Mouse (Mus musculus) kidney, embryonic 16.5 days (tissue): ENCODE results near the gene Defb21. TPM values are rescaled to one million over a fixed set of nuclear protein-coding genes. Genes with fewer than 3 reads are reported as not detected.

Source experiments
- ATAC-seq: fragments of 200-750 bp; cut with Nextera tagmentation; 2 replicates; pipeline ENCODE4 v1.8.0; 2017; ENCODE audit warnings: moderate TSS enrichment; ENCODE audit not compliant: low FRiP score, low TSS enrichment
- H3K27ac ChIP-seq: fragments of 300-500 bp; sonication (generic); 2 replicates; pipeline ENCODE4 v1.5.1; 2014; ENCODE audit warnings: low read length
- H3K27me3 ChIP-seq: fragments of 300-500 bp; sonication (generic); 2 replicates; pipeline ENCODE4 v1.6.1; 2014; ENCODE audit warnings: low read length, control low read depth, mixed read lengths; ENCODE audit not compliant: insufficient read depth
- H3K36me3 ChIP-seq: fragments of 300-500 bp; sonication (generic); 2 replicates; pipeline ENCODE4 v1.6.1; 2014; ENCODE audit warnings: low read length, control low read depth, mixed read lengths; ENCODE audit not compliant: insufficient read depth
- H3K4me1 ChIP-seq: fragments of 300-500 bp; sonication (generic); 2 replicates; pipeline ENCODE4 v1.6.1; 2014; ENCODE audit warnings: low read length, control low read depth, mixed read lengths; ENCODE audit not compliant: insufficient read depth
- H3K4me2 ChIP-seq: fragments of 300-500 bp; sonication (generic); replicated peaks from 2 replicates; pipeline ENCODE4 v1.6.1; 2014; ENCODE audit warnings: low read depth, low read length
- H3K4me3 ChIP-seq: fragments of 300-500 bp; sonication (generic); 2 replicates; pipeline ENCODE4 v1.5.1; 2014; ENCODE audit warnings: mild to moderate bottlenecking, low read length
- H3K9ac ChIP-seq: fragments of 300-500 bp; sonication (generic); replicated peaks from 2 replicates; pipeline ENCODE4 v1.6.1; 2014; ENCODE audit warnings: low read length
- H3K9me3 ChIP-seq: fragments of 300-500 bp; sonication (generic); 2 replicates; pipeline ENCODE4 v1.6.1; 2016; ENCODE audit warnings: low read length, control low read depth
- WGBS: fragments of 180-500 bp; shearing (Covaris S2); extraction: QIAGEN DNeasy Blood & Tissue Kit; methylation state at CpG from one replicate; pipeline ENCODE4 v1.1.7; 2014; 5-methylcytosine and 5-hydroxymethylcytosine counted together
- polyA plus RNA-seq: library from polyadenylated mRNA; unstranded; fragments of >200 nt; fragmentation: Nextera tagmentation; extraction: Ambion mirVana; gene quantifications from 2 replicates; pipeline ENCODE4 v1.2.1, GENCODE M21; 2015

Gene Defb21
- polyA plus RNA-seq, result not detected in 2 replicates

DNA sequence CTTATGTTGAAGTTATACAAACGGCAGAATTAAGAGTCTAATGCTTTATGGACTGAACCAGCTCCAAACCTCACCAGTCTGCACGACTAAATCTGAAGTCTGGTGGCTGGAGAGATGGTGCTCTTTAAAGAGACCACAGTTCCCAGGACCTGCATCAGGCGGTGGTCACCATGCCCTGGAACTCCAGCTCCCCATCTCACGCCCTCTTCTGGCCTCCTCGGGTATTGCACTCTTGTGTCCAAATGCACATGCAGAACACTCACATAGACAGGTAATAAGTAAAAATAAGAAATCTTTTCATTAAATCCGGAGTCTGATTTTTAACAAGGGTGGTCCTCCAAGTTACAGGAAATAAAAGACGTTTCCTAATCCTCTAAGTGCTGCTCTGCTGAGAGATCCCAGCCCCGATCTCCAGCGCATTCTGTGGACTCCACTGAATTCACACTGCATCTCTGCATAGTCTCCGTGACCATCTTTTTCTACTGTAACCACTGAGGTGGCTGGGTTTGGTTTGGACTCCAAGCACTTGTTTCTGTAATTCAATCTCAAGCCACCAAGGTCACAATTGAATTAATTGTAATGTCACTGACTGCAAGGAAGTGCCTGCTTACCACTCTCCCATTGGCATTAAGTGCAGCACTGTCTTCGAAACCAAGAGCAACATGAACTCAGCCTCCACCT is at the start of gene Defb21:
Gene Defb21, plus strand, starts transcription at position 631 of the 681 bp plus-strand sequence.
- 66% methylated on average over 11 of the region's 11 CpGs for WGBS
- no peak within 1 kb of the TSS for H3K9ac ChIP-seq
- H3K4me3 ChIP-seq, result no peak within 1 kb of the TSS
- H3K27ac ChIP-seq, result no peak within 1 kb of the TSS
- no peaks in the 10 kb centered on the region for H3K9me3 ChIP-seq
- H3K27me3 ChIP-seq, result no peaks in the 10 kb centered on the region
- H3K4me2 ChIP-seq, result no peak within 1 kb of the TSS
- H3K36me3 ChIP-seq, result no peaks in the 10 kb centered on the region
- H3K4me1 ChIP-seq, result no peaks in the 10 kb centered on the region; the same call in 1 of the 2 replicates
- no peak for ATAC-seq

DNA sequence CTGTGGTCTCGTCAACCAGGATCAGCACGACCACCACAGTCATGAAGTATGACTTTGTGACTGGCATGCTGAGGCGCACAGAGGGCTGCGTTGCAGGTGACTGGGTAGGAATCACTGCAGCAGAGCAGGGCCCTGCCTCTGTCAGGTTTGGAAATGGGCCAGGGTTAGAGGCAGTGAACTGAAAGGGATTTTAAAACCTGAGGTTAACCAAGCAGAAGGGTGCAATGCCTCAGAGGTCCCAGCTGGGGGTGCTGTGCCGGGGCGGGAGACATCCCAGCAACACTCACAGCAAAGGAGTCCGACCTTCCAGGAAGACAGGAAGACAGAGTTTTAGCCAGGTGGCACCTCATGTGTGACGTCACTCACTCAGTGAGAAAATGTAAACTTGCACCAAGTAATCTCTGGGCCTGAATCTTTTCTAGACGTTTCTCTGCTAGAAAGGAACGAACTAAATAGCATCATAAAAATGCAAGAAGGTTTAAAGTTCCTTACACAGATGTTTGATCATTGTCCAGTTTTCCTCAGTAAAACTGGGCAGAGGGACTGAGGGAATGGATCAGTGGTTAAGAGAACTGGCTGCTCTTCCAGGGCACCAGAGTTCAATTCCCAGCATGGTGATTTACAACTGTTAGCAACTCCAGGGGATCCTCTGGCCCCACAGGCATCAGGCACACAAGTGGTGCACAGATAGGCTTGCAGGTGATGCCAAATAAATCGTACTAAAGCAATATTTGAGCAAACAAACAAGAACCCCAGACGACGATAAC is 32.4 kb upstream of the Defb21 start, which contains the start of gene Defb29:
Gene Defb29, minus strand, starts transcription at position 155 of the 767 bp plus-strand sequence.
- H3K4me2 ChIP-seq, result no peak within 1 kb of the TSS
- peaks cover 4% of the 10 kb centered on the region; the same call in 1 of the 2 replicates for H3K9me3 ChIP-seq
- peaks cover 20% of the 10 kb centered on the region for H3K4me1 ChIP-seq
- 0 out of 2 replicates have a peak within 1 kb of the TSS, but pooled peaks have one; percentile 1 for H3K27ac ChIP-seq
- H3K4me3 ChIP-seq, result no peak within 1 kb of the TSS
- no peak within 1 kb of the TSS for H3K9ac ChIP-seq
- no peaks in the 10 kb centered on the region for H3K27me3 ChIP-seq
- peak; percentile 50 for ATAC-seq
- no peaks in the 10 kb centered on the region for H3K36me3 ChIP-seq
- WGBS, result 26% methylated on average over 13 of the region's 13 CpGs

DNA sequence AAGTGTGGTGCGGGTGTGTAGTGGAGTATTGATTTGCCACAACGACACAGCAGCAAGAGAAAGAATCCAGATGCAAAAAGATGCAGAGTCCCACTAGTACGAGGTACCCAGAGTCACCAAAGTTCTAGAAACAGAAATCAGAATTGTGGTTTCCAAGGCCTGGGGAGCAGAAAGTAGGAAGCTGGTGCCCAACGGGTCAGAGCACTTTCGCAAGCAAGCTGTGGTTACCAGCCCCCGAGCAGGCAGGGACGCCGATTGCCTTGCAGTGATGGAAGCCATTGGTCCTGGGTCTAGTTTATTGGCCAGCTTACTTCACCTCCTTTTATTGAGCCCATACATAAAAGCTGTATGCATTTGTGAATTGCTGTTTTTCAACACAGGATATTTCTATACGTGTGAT is 30.6 kb upstream of the Defb21 start:
- no peaks in the 10 kb centered on the region for H3K36me3 ChIP-seq
- peaks cover 4% of the 10 kb centered on the region; the same call in 1 of the 2 replicates for H3K9me3 ChIP-seq
- no peak overlapping the region for H3K9ac ChIP-seq
- H3K27me3 ChIP-seq, result no peaks in the 10 kb centered on the region
- H3K4me1 ChIP-seq, result peaks cover 20% of the 10 kb centered on the region
- no peak overlapping the region for H3K27ac ChIP-seq
- no peak for ATAC-seq
- 86% methylated on average over 9 of the region's 9 CpGs for WGBS
- no peak overlapping the region for H3K4me3 ChIP-seq
- no peak overlapping the region for H3K4me2 ChIP-seq

DNA sequence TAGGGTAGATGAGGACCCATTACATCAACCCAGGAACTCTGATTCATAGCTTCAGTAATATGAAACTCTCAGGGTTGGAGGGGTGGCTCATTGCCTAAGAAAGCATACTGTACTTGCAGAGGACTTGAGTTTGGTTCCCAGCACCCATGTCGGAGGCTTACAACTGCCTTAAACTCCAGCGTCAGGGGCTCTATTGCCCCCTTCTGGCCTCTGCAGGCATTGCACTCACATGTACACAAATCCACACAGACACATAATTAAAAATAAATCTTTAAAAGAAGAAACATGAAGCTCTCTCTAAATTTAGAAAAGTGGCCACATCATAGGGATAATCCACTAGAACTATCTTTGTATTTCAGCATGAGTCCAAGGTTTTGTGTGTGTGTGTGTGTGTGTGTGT is 29.6 kb upstream of the Defb21 start:
- Histone ChIP-seq H3K4me1 (peaks cover 20% of the 10 kb centered on the region), H3K27me3 (no peaks in the 10 kb centered on the region), H3K9me3 (peaks cover 4% of the 10 kb centered on the region; the same call in 1 of the 2 replicates), H3K9ac (no peak overlapping the region), H3K4me3 (no peak overlapping the region), H3K27ac (peak overlapping the region; percentile 84), H3K4me2 (no peak overlapping the region), H3K36me3 (no peaks in the 10 kb centered on the region)
- 81% methylated on average over 2 of the region's 2 CpGs for WGBS
- ATAC-seq, result no peak

DNA sequence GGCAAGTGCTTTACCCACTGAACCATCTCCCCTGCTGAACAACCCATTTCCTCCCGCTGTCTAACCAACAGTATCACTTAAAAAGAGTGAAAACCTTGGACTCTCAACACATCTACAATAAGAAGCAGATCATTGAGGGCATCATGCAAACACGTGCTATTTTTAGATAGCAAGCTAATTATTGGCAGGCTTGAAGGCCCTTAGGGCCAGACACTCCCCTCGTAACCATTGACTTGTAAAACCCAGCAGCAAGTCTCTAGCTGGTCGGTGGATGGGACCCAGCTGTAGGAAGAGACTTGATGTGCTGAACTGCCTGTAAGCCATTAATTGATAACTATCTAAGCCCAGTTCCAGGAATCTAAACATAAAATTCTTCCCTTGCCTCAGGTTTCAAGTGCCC is 29.1 kb upstream of the Defb21 start:
- Histone ChIP-seq H3K9me3 (peaks cover 4% of the 10 kb centered on the region; the same call in 1 of the 2 replicates), H3K9ac (no peak overlapping the region), H3K27ac (peak overlapping the region; percentile 84), H3K27me3 (no peaks in the 10 kb centered on the region), H3K36me3 (no peaks in the 10 kb centered on the region), H3K4me3 (no peak overlapping the region), H3K4me1 (peaks cover 20% of the 10 kb centered on the region), H3K4me2 (no peak overlapping the region)
- WGBS, result 49% methylated on average over 4 of the region's 4 CpGs
- ATAC-seq, result peak; percentile 73

DNA sequence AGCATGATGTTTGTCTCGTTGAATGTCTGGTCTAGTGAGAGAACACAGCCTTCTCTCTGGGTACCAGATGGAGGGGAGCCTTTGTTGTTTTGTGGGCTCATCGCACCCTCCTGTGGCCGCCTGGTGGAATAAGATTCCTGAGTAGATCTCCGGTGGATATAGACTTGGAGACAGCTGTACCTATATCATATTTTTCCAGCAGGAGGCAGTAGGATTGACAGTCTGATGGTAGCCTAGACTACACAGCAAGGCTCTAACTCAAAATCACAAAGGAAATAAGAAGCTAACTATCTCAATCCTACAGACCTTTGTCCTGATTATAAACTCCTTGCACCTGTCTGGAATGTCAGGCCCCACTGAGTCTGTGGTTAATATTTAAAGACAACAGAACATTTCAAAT is 27.9 kb upstream of the Defb21 start:
- 12% methylated on average over 4 of the region's 4 CpGs for WGBS
- no peaks in the 10 kb centered on the region for H3K27me3 ChIP-seq
- peaks cover 17% of the 10 kb centered on the region for H3K4me1 ChIP-seq
- H3K9me3 ChIP-seq, result peaks cover 4% of the 10 kb centered on the region; the same call in 1 of the 2 replicates
- no peaks in the 10 kb centered on the region for H3K36me3 ChIP-seq
- no peak overlapping the region for H3K4me3 ChIP-seq
- H3K27ac ChIP-seq, result peak overlapping the region; percentile 84
- no peak overlapping the region for H3K9ac ChIP-seq
- no peak overlapping the region for H3K4me2 ChIP-seq
- ATAC-seq, result peak; percentile 83

DNA sequence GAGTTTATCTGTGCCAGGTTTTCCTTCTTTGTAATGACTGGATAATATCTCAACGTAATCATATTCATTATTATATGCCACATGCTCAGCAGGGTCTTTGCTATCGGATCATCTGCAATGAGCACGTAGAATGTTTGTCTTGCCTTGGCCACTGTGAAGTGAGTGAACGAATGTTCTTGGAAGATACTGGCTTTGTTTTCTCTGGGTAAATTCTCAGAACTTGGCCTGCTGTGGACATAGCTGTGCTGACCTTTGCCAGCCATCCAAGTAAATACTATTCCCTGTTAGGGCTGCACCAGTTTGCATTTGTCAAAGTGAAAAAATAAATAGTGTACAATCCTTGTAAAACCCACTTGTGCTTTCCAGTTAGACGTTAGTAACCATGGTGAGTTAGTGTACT is 24.4 kb upstream of the Defb21 start:
- Histone ChIP-seq H3K9ac (no peak overlapping the region), H3K4me3 (no peak overlapping the region), H3K36me3 (no peaks in the 10 kb centered on the region), H3K27ac (no peak overlapping the region), H3K4me2 (no peak overlapping the region), H3K9me3 (no peaks in the 10 kb centered on the region), H3K27me3 (no peaks in the 10 kb centered on the region), H3K4me1 (peaks cover 11% of the 10 kb centered on the region)
- ATAC-seq, result no peak
- 73% methylated on average over 5 of the region's 5 CpGs for WGBS

DNA sequence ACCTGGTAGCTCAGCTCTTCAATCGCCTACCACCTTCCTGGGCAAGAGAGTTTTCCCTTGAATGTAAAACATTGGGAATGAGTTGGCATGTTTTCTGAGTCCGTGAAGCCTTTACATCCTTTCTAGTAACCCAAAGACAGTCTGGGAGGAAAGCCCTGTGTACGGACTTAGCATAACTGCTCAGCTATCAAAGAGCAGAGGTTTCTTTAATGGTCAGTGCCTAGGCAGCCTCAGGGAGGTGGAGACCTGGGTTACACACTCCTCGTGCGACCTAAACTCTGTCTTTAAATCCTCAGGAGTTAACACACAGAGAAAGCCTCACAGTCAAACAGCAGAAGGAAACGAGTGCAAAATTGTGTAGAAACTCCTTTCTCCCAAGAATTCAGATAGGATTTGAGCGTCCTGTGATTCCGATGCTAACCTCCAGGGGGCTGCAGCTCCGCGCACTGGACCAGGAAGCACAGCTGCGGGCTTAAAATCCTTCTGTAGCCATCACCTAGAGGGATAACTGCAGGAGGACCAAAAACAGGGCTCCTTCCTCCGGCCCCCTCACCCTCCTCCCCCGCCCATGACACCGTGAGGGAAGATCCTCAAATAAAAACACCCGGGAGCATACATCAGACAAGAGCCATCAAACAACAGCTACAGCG is 18.6 kb upstream of the Defb21 start:
- peaks cover 7% of the 10 kb centered on the region for H3K4me1 ChIP-seq
- 11% methylated on average over 16 of the region's 16 CpGs for WGBS
- peak; percentile 71; the same call in 1 of the 2 replicates for ATAC-seq
- no peaks in the 10 kb centered on the region for H3K27me3 ChIP-seq
- H3K4me2 ChIP-seq, result peak overlapping the region; percentile 46
- no peaks in the 10 kb centered on the region for H3K36me3 ChIP-seq
- 0 out of 2 replicates have a peak overlapping the region, but pooled peaks have one; percentile 6 for H3K27ac ChIP-seq
- H3K4me3 ChIP-seq, result peak overlapping the region; percentile 15
- no peaks in the 10 kb centered on the region for H3K9me3 ChIP-seq
- H3K9ac ChIP-seq, result peak overlapping the region; percentile 25; the same call in 1 of the 2 replicates

DNA sequence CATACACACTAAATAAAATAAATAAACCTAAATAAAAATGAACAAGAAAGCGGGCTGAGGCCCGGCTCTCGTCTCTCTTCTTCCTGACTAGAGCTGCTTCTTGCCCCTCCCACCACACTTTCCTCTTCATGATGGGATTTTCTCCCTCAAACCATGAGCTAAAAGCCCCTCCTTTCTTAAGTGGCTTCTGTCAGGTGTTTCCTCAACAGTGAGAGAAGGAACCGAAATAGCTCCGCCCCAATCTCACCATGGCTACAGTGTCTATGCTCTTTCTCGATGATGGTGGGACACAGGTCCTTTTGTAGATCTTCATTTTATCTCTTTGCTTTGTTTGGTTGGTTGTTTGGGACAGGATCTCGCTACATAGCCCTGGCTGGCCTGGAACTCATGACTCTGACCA is 15.9 kb upstream of the Defb21 start:
- Histone ChIP-seq H3K4me2 (no peak overlapping the region), H3K27me3 (no peaks in the 10 kb centered on the region), H3K9me3 (no peaks in the 10 kb centered on the region), H3K4me3 (no peak overlapping the region), H3K9ac (no peak overlapping the region), H3K4me1 (peaks cover 7% of the 10 kb centered on the region), H3K27ac (no peak overlapping the region), H3K36me3 (no peaks in the 10 kb centered on the region)
- whole genome bisulfite sequencing, result 89% methylated on average over 7 of the region's 7 CpGs
- no peak for ATAC-seq
